In the genomic region with DNA sequence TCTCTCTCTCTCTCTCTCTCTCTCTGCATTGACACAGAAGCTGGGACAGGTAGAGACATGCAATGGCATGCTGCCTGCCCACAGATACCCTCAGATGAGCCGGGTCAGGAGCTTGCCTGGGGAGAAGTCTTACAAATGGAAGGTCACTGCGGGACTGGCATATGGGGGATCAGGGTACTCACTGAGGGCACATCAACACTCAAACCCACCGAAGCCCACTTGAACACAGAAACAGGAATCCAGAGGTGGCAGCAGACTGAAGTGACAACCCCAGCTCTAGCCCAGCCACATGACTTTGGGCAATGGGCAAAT, we compare ENCODE assay signal across 8 mouse cellular contexts. TPM values are rescaled to one million over a fixed set of nuclear protein-coding genes. Genes with fewer than 3 reads are reported as not detected.
A peak's percentile ranks its signal among the peaks of the same experiment; 100 is the strongest.
DNase-seq lines count a peak whose midpoint lies in the region; ATAC-seq and TF ChIP-seq lines count a peak whose summit lies in the region.

No protein-coding gene starts in this region.

- no peak overlapping the region for H3K27ac ChIP-seq in lung, postnatal 0 days (ENCODE audit: low read length)
- no peak overlapping the region for H3K27ac ChIP-seq in forebrain, embryonic 15.5 days (replicated peaks)
- H3K27ac ChIP-seq in limb, embryonic 14.5 days (replicated peaks; ENCODE audit: low read depth, low read length), result peak overlapping the region; percentile 48; the same call in 1 of the 2 replicates
- no peak overlapping the region for H3K27ac ChIP-seq in small intestine, adult 2 months (ENCODE audit: insufficient read depth, low read depth, low read length)

- no peak for TF ChIP-seq POLR2A in limb, embryonic 14.5 days (IDR thresholded peaks at IDR 0.05; ENCODE audit: borderline replicate concordance, extremely low read depth, insufficient read depth, insufficient read length)
- TF ChIP-seq POLR2A in small intestine, adult 2 months (IDR thresholded peaks at IDR 0.05; ENCODE audit: low read depth, low read length), result no peak

- no peak overlapping the region for H3K4me3 ChIP-seq in lung, postnatal 0 days (ENCODE audit: low read depth, low read length)
- no peak overlapping the region for H3K4me3 ChIP-seq in forebrain, embryonic 15.5 days
- H3K4me3 ChIP-seq in limb, embryonic 14.5 days (replicated peaks; ENCODE audit: low read length), result peak overlapping the region; percentile 73
- H3K4me3 ChIP-seq in small intestine, adult 2 months (ENCODE audit: low read depth, low read length), result peak overlapping the region; percentile 69

- WGBS in lung, postnatal 0 days, result 21% methylated on average over 3 of the region's 3 CpGs
- 26% methylated on average over 3 of the region's 3 CpGs for WGBS in forebrain, embryonic 15.5 days
- 16% methylated on average over 3 of the region's 3 CpGs for WGBS in limb, embryonic 14.5 days
- whole genome bisulfite sequencing in small intestine, adult 2 months, result 47% methylated on average over 3 of the region's 3 CpGs

- no peaks in the 10 kb centered on the region for H3K9me3 ChIP-seq in lung, postnatal 0 days (ENCODE audit: low read length)
- no peaks in the 10 kb centered on the region for H3K9me3 ChIP-seq in forebrain, embryonic 15.5 days
- H3K9me3 ChIP-seq in limb, embryonic 14.5 days (ENCODE audit: control insufficient read depth, low read length), result no peaks in the 10 kb centered on the region

- ATAC-seq in lung, postnatal 0 days, result no peak
- no peak; the same call in 1 of the 2 replicates for ATAC-seq in forebrain, embryonic 15.5 days (replicated peaks)
- ATAC-seq in limb, embryonic 14.5 days (ENCODE audit: low FRiP score, low read depth), result no peak; the same call in 1 of the 2 replicates

- H3K4me2 ChIP-seq in lung, postnatal 0 days (replicated peaks; ENCODE audit: low read depth, low read length), result peak overlapping the region; percentile 64; the same call in 1 of the 2 replicates
- H3K4me2 ChIP-seq in forebrain, embryonic 15.5 days (replicated peaks), result peak overlapping the region; percentile 81
- peak overlapping the region; percentile 82 for H3K4me2 ChIP-seq in limb, embryonic 14.5 days (replicated peaks; ENCODE audit: low read depth, low read length, severe bottlenecking)

- H3K9ac ChIP-seq in lung, postnatal 0 days (replicated peaks; ENCODE audit: low read depth), result no peak overlapping the region
- no peak overlapping the region for H3K9ac ChIP-seq in forebrain, embryonic 15.5 days (replicated peaks)
- peak overlapping the region; percentile 72 for H3K9ac ChIP-seq in limb, embryonic 14.5 days (ENCODE audit: low read depth, low read length, severe bottlenecking)

- peaks cover 4% of the 10 kb centered on the region for H3K4me1 ChIP-seq in lung, postnatal 0 days (ENCODE audit: insufficient read depth, low read depth, low read length)
- peaks cover 15% of the 10 kb centered on the region for H3K4me1 ChIP-seq in forebrain, embryonic 15.5 days
- H3K4me1 ChIP-seq in limb, embryonic 14.5 days (ENCODE audit: control insufficient read depth, insufficient read depth, low read length), result peaks cover 16% of the 10 kb centered on the region
- H3K4me1 ChIP-seq in small intestine, adult 2 months (ENCODE audit: control insufficient read depth, insufficient read depth, insufficient read length, low read length), result no peaks in the 10 kb centered on the region; the same call in 1 of the 2 replicates

- no peak for TF ChIP-seq CTCF in lung, postnatal 0 days (IDR thresholded peaks at IDR 0.05)
- no peak for TF ChIP-seq CTCF in small intestine, adult 2 months (IDR thresholded peaks at IDR 0.05; ENCODE audit: extremely low read depth, insufficient read length, insufficient replicate concordance, low read depth, low read length)

- no peaks in the 10 kb centered on the region for H3K36me3 ChIP-seq in lung, postnatal 0 days (ENCODE audit: insufficient read depth, low read length)
- no peaks in the 10 kb centered on the region for H3K36me3 ChIP-seq in forebrain, embryonic 15.5 days
- H3K36me3 ChIP-seq in limb, embryonic 14.5 days (ENCODE audit: control insufficient read depth, insufficient read depth, low read length), result peaks cover 16% of the 10 kb centered on the region; the same call in 1 of the 2 replicates
- H3K36me3 ChIP-seq in small intestine, adult 2 months (ENCODE audit: control insufficient read depth, insufficient read depth, low read length), result no peaks in the 10 kb centered on the region

- H3K27me3 ChIP-seq in lung, postnatal 0 days (replicated peaks; ENCODE audit: insufficient read depth, low read length), result no peaks in the 10 kb centered on the region
- no peaks in the 10 kb centered on the region for H3K27me3 ChIP-seq in forebrain, embryonic 15.5 days
- H3K27me3 ChIP-seq in limb, embryonic 14.5 days (ENCODE audit: control insufficient read depth, insufficient read depth, low read length), result no peaks in the 10 kb centered on the region
- no peaks in the 10 kb centered on the region; the same call in 1 of the 2 replicates for H3K27me3 ChIP-seq in small intestine, adult 2 months (ENCODE audit: control insufficient read depth, insufficient read depth, low read length)

- no peak for DNase-seq in lung, postnatal 0 days (ENCODE audit: low spot score)
- no peak for DNase-seq in lung, postnatal 14 days
- no peak for DNase-seq in limb, embryonic 14.5 days (ENCODE audit: low spot score)
- DNase-seq in cerebellum, postnatal 14 days, result no peak
- DNase-seq in kidney, adult 18-20 months, result no peak
- no peak for DNase-seq in layer of hippocampus, adult 8-10 months (ENCODE audit: low spot score in 2 of 2)

- no peak for TF ChIP-seq EP300 in lung, postnatal 0 days (IDR thresholded peaks at IDR 0.05)

RNA-seq across cellular contexts. Expression of gene Axl, which starts 0.6 kb away (rescaled TPM):
- polyA plus RNA-seq in lung, postnatal 0 days (2015; fragmentation: Nextera tagmentation; extraction: Ambion mirVana), result 74.6 and 81.6 TPM in 2 replicates
- 16.5 and 17.7 TPM in 2 replicates for polyA plus RNA-seq in forebrain, embryonic 15.5 days (2015; fragmentation: Nextera tagmentation; extraction: Ambion mirVana)
- polyA plus RNA-seq in limb, embryonic 14.5 days (2012; rRNA removed), result 80.2 and 94.4 TPM in 2 replicates
- 111 and 132 TPM in 2 replicates for polyA plus RNA-seq in limb, embryonic 14.5 days (2014; fragmentation: Nextera tagmentation; extraction: Ambion mirVana)
- polyA plus RNA-seq in small intestine, adult 2 months (2012; rRNA removed), result 13.2 and 14.4 TPM in 2 replicates
- total RNA-seq in layer of hippocampus, adult 8-10 months (2022), result 10 to 100 TPM; 40.7 to 75.5 (median 58.6) TPM

RNA-seq across cellular contexts. Expression of gene Cyp2s1, which starts 27.6 kb away (rescaled TPM):
- polyA plus RNA-seq in lung, postnatal 0 days (2015; fragmentation: Nextera tagmentation; extraction: Ambion mirVana), result 51.9 and 53.1 TPM in 2 replicates
- 0.61 and 1.1 TPM in 2 replicates for polyA plus RNA-seq in forebrain, embryonic 15.5 days (2015; fragmentation: Nextera tagmentation; extraction: Ambion mirVana)
- 2.6 and 3.3 TPM in 2 replicates for polyA plus RNA-seq in limb, embryonic 14.5 days (2012; rRNA removed)
- 1.6 and 2.0 TPM in 2 replicates for polyA plus RNA-seq in limb, embryonic 14.5 days (2014; fragmentation: Nextera tagmentation; extraction: Ambion mirVana)
- polyA plus RNA-seq in small intestine, adult 2 months (2012; rRNA removed), result 65.6 and 74.2 TPM in 2 replicates
- total RNA-seq in layer of hippocampus, adult 8-10 months (2022), result 1 to 10 TPM; 1.6 to 3.4 (median 2.4) TPM

RNA-seq across cellular contexts. Expression of gene Hnrnpul1, which starts 34.5 kb away (rescaled TPM):
- 32.4 and 34.5 TPM in 2 replicates for polyA plus RNA-seq in lung, postnatal 0 days (2015; fragmentation: Nextera tagmentation; extraction: Ambion mirVana)
- polyA plus RNA-seq in forebrain, embryonic 15.5 days (2015; fragmentation: Nextera tagmentation; extraction: Ambion mirVana), result 51.8 and 53.5 TPM in 2 replicates
- 66.8 and 73.4 TPM in 2 replicates for polyA plus RNA-seq in limb, embryonic 14.5 days (2012; rRNA removed)
- 77.1 and 80.7 TPM in 2 replicates for polyA plus RNA-seq in limb, embryonic 14.5 days (2014; fragmentation: Nextera tagmentation; extraction: Ambion mirVana)
- 28.9 and 60.2 TPM in 2 replicates for polyA plus RNA-seq in small intestine, adult 2 months (2012; rRNA removed)
- 100 to 1,000 TPM in 3 of 4 experiments, 10 to 100 TPM in 1; 99.7 to 117 (median 108) TPM for total RNA-seq in layer of hippocampus, adult 8-10 months (2022)

Comparison
In these comparisons a context has a peak if more than half of its experiments do, and no peak if none do; other contexts are left out.
1. H3K4me3 ChIP-seq: peak in limb, embryonic 14.5 days (single experiment) and small intestine, adult 2 months (single experiment); none in lung, postnatal 0 days (single experiment) and forebrain, embryonic 15.5 days (single experiment).
2. RNA of gene Cyp2s1, which starts 27.6 kb away (polyA plus RNA-seq): 65.6 to 74.2 TPM in small intestine, adult 2 months and 51.9 to 53.1 TPM in lung, postnatal 0 days; 1.6 to 3.3 TPM in limb, embryonic 14.5 days and 0.61 to 1.1 TPM in forebrain, embryonic 15.5 days; every median in the first group is over 10 times any median in the second.
3. Peak in every context shown above with its lines, with median percentiles within 50 percentile points of each other: H3K4me2 ChIP-seq.